Mouse (Mus musculus): ENCODE measurements around the gene Dbndd1.
"Not testable (repeated sequence)": the region's sequence is repeated elsewhere in the genome, so short reads cannot be mapped to it uniquely, and the experiment has no call there.

Dbndd1 gene

DNA sequence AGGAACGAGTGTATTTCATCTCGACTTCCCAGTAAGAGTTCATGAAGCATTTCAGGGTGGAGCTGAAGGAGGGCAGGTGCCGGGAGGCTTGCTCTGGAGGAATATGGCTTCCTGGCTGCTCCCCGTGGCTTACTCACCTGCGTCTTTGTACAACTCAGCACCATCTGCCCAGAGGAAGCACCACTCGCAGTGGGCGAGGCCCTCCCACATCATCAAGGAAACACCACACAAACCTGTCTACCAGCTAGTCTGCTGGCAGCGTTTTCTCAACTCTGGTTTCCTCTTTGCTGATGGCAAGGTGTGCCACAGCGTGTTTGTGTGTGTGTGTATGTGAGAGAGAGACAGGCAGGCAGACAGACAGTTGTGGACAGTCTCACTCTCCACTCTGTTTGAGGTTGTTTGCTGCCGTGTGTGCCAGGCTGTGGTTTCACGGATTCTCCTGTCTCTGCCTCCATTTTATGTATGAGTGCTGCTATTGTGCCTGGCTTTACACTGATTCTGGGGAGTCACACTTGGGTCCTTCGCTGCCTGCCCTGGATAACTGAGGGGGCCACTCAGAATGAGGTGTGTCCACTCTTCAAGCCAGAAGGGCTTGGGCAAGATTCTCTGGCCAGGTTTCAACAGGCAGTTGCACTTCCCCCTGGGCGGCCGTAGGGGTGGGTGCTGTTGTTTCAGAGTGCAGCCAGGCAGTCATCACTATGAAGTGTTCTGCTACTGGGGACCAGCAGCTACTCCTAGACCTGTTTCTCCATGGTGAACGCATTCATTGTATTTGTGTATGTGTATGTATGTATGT lies 23.8 kb downstream of the Dbndd1 start:
- DNase-seq = peak; percentile 40

DNA sequence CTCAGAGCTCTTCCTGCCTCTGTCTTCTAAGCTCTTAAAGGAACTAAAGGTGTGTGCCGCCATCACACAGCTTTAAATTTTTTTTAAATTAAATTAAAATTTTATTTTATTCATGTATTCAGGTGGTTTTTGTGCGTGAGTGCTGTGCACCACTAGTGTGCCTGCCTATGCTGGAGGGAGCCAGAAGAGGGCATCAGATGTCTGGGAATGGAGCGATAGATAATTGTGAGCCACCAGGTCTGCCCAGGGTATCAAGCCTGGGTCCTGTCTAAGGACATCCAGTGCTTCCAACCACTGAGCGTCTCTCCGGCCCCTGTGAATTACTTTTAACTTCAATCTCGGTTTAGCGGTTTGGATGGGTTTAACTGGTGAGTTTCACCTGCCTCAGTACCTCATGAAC lies 32.6 kb downstream of the Dbndd1 start:
- DNase-seq = peak; percentile 7

DNA sequence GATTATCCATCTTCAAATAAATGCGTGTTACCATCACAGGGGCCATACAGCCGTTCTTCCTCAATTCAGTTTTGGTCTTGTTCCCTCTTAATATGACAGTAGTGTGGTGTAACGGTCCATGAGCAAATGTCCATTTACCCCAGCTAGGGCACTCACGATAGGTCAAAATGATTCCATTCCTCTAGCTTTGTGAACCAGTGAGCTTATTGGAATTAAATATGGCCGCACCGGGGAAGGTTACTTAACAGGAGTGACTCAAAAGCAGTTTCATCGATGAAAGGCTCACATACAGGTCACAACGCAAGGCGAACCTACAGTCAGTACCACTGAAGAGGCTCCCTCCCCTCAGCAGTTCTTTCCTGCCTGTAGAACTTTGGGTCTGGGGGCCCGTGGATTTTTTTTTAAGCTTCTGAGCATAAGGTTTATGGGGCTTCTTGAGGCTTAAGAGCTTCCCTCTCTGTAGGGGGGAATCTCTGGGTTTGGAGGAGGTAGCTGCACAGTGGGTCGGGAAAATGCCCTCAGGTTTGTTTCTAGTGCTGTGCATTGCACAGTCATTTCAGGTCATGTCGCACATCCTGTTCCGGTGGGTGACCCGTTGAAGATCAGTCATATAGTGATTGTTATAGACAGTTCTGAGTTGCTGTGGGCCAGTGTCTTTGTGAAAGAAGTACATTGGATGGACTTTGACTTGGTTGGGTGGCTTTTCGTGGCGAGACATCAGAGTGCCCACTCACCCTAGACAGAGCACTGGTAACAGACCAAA lies 36.6 kb downstream of the Dbndd1 start:
- DNase-seq = peak; percentile 15

DNA sequence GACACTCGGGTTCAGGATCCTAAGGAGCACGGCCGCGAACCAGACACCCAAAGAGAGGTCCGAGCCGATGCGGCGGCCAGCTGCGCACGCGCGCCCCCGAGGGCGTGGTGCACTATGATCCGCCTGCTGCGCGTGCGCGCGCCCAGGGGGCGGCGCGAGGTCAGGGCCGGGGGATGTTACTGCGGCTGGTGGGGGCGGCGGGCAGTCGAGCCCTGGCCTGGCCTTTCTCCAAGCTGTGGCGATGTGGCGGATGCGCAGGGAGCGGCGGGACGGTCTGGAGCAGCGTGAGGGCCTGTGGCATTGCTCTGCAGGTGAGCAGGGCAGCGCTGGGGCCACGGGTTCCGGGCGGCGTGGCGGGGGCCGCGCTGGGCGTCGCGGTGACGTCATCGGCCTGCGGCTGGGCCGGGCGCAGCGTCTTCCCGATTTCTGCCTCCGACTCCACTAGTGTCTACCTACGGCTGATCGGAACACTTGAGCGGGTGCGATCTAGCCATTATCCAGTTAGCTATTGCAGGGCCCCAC lies 37.5 kb downstream of the Dbndd1 start, which contains the start of gene Afg3l1:
Gene Afg3l1, plus strand, starts transcription at position 167 of the 522 bp plus-strand sequence.
- DNase-seq = peak; percentile 95

DNA sequence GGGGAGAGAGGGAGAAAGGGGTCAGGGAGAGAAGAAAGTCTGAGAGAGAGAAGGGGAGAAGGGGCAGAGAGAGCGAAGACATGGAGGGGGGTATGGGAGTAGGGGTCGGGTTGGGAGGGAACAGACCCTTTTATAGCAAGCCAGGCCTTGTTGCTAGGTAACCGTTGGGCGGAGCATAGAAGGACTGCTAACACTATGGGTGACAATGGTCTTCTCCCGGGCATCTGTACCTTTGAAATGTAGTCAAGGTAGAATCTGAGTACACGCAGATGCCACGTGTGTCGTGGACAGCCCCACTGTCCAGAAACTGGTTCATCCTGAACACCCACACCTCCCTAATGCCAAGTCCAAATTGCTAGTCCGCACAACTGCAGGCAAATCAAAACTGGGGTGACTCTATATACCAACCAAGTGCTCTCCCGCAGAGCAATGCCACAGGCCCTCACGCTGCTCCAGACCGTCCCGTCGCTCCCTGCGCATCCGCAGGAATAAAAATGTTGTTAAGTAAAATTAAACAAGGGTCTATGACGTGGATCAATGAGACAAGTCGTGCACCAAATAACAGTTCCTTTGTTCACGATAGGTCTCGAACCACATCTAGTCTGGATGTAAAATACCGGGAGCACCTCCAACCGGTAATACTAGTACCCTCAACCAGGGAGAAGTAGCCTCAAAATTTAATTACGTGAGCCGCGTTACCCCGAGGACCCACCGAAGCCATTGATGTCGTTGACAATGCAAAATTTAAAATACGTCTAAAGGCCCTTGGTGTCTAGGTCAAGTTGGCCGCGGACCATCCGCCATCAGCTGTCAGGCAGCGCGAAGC lies 38.1 kb downstream of the Dbndd1 start:
- no peak for DNase-seq

DNA sequence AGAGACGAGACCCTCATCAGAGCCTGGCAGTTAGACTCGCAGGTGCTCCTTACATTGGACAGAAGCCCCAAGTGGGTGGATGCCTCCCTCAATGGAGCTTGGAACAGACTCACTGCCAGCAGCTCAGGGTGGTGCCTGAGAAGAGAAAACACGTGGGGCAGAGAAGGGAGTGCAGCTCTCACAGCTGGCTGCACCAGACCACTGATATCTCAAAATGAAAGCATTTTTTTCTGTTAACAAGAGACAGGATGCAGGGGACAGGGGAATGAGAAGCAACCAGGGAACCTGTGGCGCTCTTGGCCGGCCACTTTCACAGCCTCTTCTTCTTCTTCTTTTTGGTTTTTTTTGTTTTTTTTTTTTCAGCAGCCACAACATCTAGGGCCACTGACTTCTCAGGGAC lies 40.7 kb downstream of the Dbndd1 start:
- not testable (repeated sequence) for DNase-seq

DNA sequence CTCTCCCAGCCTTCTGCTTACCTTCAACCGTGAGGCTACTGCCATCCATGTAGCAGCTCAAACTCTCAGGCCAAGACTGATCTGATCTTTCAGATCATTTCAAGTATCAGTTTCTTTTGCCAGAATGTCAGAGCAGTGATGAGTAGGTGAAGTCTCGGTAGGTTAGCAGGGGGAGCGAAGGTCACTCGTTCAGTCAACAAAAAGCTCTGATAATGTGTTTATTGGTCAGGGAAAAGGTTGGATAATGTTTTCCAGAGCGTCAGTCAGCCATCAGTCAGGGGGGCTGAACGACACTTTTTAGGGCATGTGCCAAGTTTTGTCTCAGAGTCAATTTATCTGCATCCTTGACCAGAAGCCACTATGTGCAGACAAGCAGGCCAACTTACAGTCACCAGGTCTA lies 42.3 kb downstream of the Dbndd1 start:
- DNase-seq = not testable (repeated sequence)

DNA sequence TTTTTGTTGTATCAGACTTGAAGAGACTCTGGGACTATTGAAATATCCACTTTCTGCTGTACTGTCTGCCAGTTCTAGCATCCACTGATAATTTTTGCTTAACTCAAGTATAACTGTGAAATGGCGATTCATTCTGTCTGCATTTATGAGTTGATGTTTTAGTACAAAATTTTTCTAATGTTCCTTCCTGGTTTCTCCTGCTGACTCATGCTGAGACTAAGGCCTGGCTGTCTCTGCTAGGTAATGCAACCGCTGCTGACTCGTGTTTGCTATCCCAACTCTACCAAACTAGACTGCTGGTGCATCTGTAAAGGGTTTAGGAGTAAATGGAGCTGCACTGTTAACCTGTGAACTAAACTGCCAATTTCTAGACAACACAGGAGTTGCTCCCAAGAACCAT lies 47.8 kb downstream of the Dbndd1 start:
- no peak for DNase-seq

DNA sequence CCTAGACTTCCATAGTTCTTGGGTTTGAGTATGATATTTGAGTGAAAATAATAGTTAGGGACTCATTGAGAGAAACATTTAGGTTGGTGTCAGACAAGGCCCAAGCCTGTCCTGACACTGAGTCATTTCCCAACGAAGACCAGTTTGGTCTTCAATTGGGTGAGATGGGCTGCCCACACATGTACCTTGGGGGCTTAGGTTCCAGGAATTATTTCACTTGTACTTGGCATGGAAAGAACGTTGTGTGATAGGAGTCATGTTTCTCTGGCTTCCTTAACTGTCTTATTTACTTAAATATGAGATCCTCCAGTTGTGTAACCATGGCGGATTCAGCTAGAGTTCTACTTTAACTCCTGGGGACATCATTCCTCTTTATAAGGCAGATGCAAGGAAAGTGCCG lies 51.6 kb downstream of the Dbndd1 start:
- DNase-seq = no peak
